Mouse (Mus musculus) CH12.LX (cell line): ENCODE results near the gene Kcnd3. TPM values are rescaled to one million over a fixed set of nuclear protein-coding genes. Genes with fewer than 3 reads are reported as not detected.
A peak's percentile ranks its signal among the peaks of the same experiment; 100 is the strongest.

Source experiments
- DNase-seq: peaks from one replicate; pipeline ENCODE4 v3.0.0-alpha.2; 2013; ENCODE audit errors: extremely low read depth
- H3K27ac ChIP-seq: 2 replicates; pipeline ENCODE4 v1.5.1; 2012; ENCODE audit warnings: low read depth, mild to moderate bottlenecking, control low read depth, moderate library complexity; ENCODE audit not compliant: insufficient read depth
- H3K27me3 ChIP-seq: replicated peaks from 2 replicates; pipeline ENCODE3; 2012; ENCODE audit warnings: inconsistent platforms
- H3K36me3 ChIP-seq, 2 experiments: replicated peaks in 1 of 2; 2 replicates each; pipeline versions ENCODE3 to v1.6.1; 2012; ENCODE audit warnings: inconsistent platforms in 1 of 2, low read length in 1 of 2, mild to moderate bottlenecking in 1 of 2, mixed read lengths in 1 of 2, moderate library complexity in 1 of 2; ENCODE audit not compliant: control insufficient read depth in 1 of 2, insufficient read depth in 1 of 2
- H3K4me1 ChIP-seq, 2 experiments: 2 replicates each; pipeline ENCODE4 v1.6.1; 2012; ENCODE audit warnings: inconsistent platforms in 1 of 2, moderate library complexity in 1 of 2; ENCODE audit not compliant: insufficient read depth in 2 of 2, control insufficient read depth in 1 of 2
- H3K4me2 ChIP-seq: 2 replicates; pipeline ENCODE4 v1.6.1; 2012; ENCODE audit warnings: low read depth, mild to moderate bottlenecking, control low read depth; ENCODE audit not compliant: poor library complexity, insufficient read depth, severe bottlenecking
- H3K4me3 ChIP-seq, 3 experiments: fragments of 150-350 bp in 1 of 3; sonication (generic) in 1 of 3; replicated peaks in 1 of 3; 2 replicates each; pipeline versions ENCODE3 to v1.5.1; 2011 to 2012; ENCODE audit warnings: low read depth in 2 of 3, low read length in 2 of 3, mild to moderate bottlenecking in 2 of 3, moderate library complexity in 2 of 3, control low read depth in 1 of 3, improper control_type of control experiment in 1 of 3, inconsistent platforms in 1 of 3, mixed read lengths in 1 of 3; ENCODE audit not compliant: poor library complexity in 1 of 3
- H3K79me2 ChIP-seq: replicated peaks from 2 replicates; pipeline ENCODE4 v1.6.1; 2012; ENCODE audit warnings: mild to moderate bottlenecking, moderate library complexity; ENCODE audit not compliant: control insufficient read depth, poor library complexity, insufficient read depth, severe bottlenecking; ENCODE audit errors: extremely low read depth
- H3K9ac ChIP-seq: 2 replicates; pipeline ENCODE4 v1.6.1; 2012; ENCODE audit warnings: low read depth, mild to moderate bottlenecking, control low read depth, moderate library complexity; ENCODE audit not compliant: insufficient read depth
- H3K9me3 ChIP-seq: replicated peaks from 2 replicates; pipeline ENCODE3; 2012; ENCODE audit warnings: low read length, inconsistent platforms, mixed read lengths
- CHD1 ChIP-seq: IDR thresholded peaks from 2 replicates; pipeline ENCODE4 v1.6.1; 2012; ENCODE audit warnings: low read depth, low read length, improper control_type of control experiment, inconsistent platforms
- CTCF ChIP-seq, 2 experiments: IDR thresholded peaks in 1 of 2; conservative IDR thresholded peaks in 1 of 2; 2 replicates each; pipeline ENCODE4 v1.5.1; 2011 to 2012; ENCODE audit warnings: low read depth in 2 of 2, low read length in 2 of 2, improper control_type of control experiment in 1 of 2, inconsistent platforms in 1 of 2, mild to moderate bottlenecking in 1 of 2, moderate library complexity in 1 of 2
- E2F4 ChIP-seq: IDR thresholded peaks from 2 replicates; pipeline ENCODE4 v1.6.1; 2011; ENCODE audit warnings: low read depth, low read length, improper control_type of control experiment; ENCODE audit not compliant: insufficient replicate concordance
- ELF1 ChIP-seq: IDR thresholded peaks from 2 replicates; pipeline ENCODE4 v1.6.1; 2014; ENCODE audit warnings: low read depth, mild to moderate bottlenecking, inconsistent platforms, low read length, improper control_type of control experiment
- EP300 ChIP-seq: IDR thresholded peaks from 2 replicates; pipeline ENCODE4 v1.6.1; 2011; ENCODE audit warnings: low read length, improper control_type of control experiment
- ETS1 ChIP-seq: conservative IDR thresholded peaks from 2 replicates; pipeline ENCODE4 v1.6.1; 2012; ENCODE audit warnings: low read depth, mild to moderate bottlenecking, inconsistent platforms, low read length, improper control_type of control experiment, moderate library complexity
- GABPA ChIP-seq: IDR thresholded peaks from 2 replicates; pipeline ENCODE4 v1.6.1; 2012; ENCODE audit warnings: low read depth, low read length, improper control_type of control experiment, inconsistent platforms; ENCODE audit not compliant: insufficient replicate concordance
- IRF4 ChIP-seq: IDR thresholded peaks from 2 replicates; pipeline ENCODE4 v1.6.1; 2014; ENCODE audit warnings: low read depth, mild to moderate bottlenecking, inconsistent platforms, low read length, improper control_type of control experiment
- MAFK ChIP-seq: IDR thresholded peaks from 2 replicates; pipeline ENCODE4 v1.6.1; 2011; ENCODE audit warnings: low read length, improper control_type of control experiment; ENCODE audit not compliant: insufficient replicate concordance
- MEF2A ChIP-seq: IDR thresholded peaks from 2 replicates; pipeline ENCODE4 v1.6.1; 2014; ENCODE audit warnings: low read depth, mild to moderate bottlenecking, inconsistent platforms, low read length, improper control_type of control experiment, borderline replicate concordance
- MYC ChIP-seq: IDR thresholded peaks from 2 replicates; pipeline ENCODE4 v1.6.1; 2011; ENCODE audit warnings: low read depth, mild to moderate bottlenecking, improper control_type of control experiment, low read length
- POLR2A ChIP-seq: IDR thresholded peaks from 2 replicates; pipeline ENCODE4 v1.6.1; 2011; ENCODE audit warnings: low read depth, mild to moderate bottlenecking, improper control_type of control experiment, low read length
- POLR2AphosphoS2 ChIP-seq: IDR thresholded peaks from 2 replicates; pipeline ENCODE4 v1.6.1; 2011; ENCODE audit warnings: low read depth, low read length, improper control_type of control experiment
- SMC3 ChIP-seq: IDR thresholded peaks from 2 replicates; pipeline ENCODE4 v1.6.1; 2011; ENCODE audit warnings: low read depth, low read length, improper control_type of control experiment
- ZC3H11A ChIP-seq: IDR thresholded peaks from 2 replicates; pipeline ENCODE4 v1.6.1; 2012; ENCODE audit warnings: low read depth, mild to moderate bottlenecking, inconsistent platforms, low read length, improper control_type of control experiment
- ZNF384 ChIP-seq: IDR thresholded peaks from 2 replicates; pipeline ENCODE4 v1.6.1; 2012; ENCODE audit warnings: low read depth, low read length, improper control_type of control experiment, inconsistent platforms
- dilution Hi-C: fragments of 300-500 bp; cut with MboI; formaldehyde crosslinking; loops from 2 replicates; pipeline ENCODE4 v1.14.3; 2020; ENCODE audit warnings: low sequenced_read_pairs; ENCODE audit not compliant: extremely low pct_unique_long_range_greater_than_20kb, extremely low pct_ligation_motif_present
- in situ Hi-C: fragments of 300-500 bp; cut with MboI; formaldehyde crosslinking; loops from 3 replicates; pipeline ENCODE4 v1.14.3; 2019; ENCODE audit warnings: low sequenced_read_pairs, low pct_ligation_motif_present, low pct_unique_long_range_greater_than_20kb, mixed read lengths
- polyA plus RNA-seq: library from polyadenylated mRNA; unstranded; fragments of >175 nt; gene quantifications from 2 replicates; pipeline ENCODE4 v1.2.1, GENCODE M21; 2012; ENCODE audit warnings: low read depth; ENCODE audit not compliant: insufficient read length
- total RNA-seq, 2 experiments: library from RNA; depleted of rRNA; stranded (reverse); fragments of 300-350 nt in 1 of 2; fragments of >200 nt in 1 of 2; gene quantifications; 2 replicates each; pipeline ENCODE4 v1.2.3; 2012 to 2014

Gene Kcnd3
- total and polyA plus RNA-seq, 3 experiments, result not detected

GRCm38 (mm10) chr3:105567472-105567871, 115.3 kb downstream of the Kcnd3 start:
- Histone ChIP-seq H3K4me3 (no peak overlapping the region), H3K9me3 (no peaks in the 10 kb centered on the region), H3K27me3 (peaks cover 97% of the 10 kb centered on the region), H3K9ac (no peak overlapping the region), H3K79me2 (no peaks in the 10 kb centered on the region), H3K27ac (no peak overlapping the region), H3K4me1 (no peaks in the 10 kb centered on the region), H3K4me2 (no peak overlapping the region), H3K36me3 (no peaks in the 10 kb centered on the region)
- dilution Hi-C loops (no loop called here), in situ Hi-C loops (no loop called here)
- no peak for DNase-seq
- no peak for TF ChIP-seq E2F4
- TF ChIP-seq POLR2A, result no peak
- no peak for TF ChIP-seq ELF1
- TF ChIP-seq SMC3, result no peak
- TF ChIP-seq, all 38 proteins: peak for 0

- Histone ChIP-seq H3K9me3 (no peaks in the 10 kb centered on the region), H3K36me3 (no peaks in the 10 kb centered on the region), H3K79me2 (no peaks in the 10 kb centered on the region), H3K27ac (no peak overlapping the region), H3K4me2 (no peak overlapping the region), H3K4me1 (no peaks in the 10 kb centered on the region)
- in situ Hi-C loops, result no loop called here
- TF ChIP-seq GABPA, result no peak
- no peak for TF ChIP-seq ZC3H11A
- TF ChIP-seq MEF2A, result no peak
- TF ChIP-seq ELF1, result no peak
- no peak for TF ChIP-seq CHD1
- no peak for TF ChIP-seq POLR2AphosphoS2
- TF ChIP-seq EP300, result no peak
- TF ChIP-seq ETS1, result no peak
- no peak for TF ChIP-seq SMC3
- TF ChIP-seq IRF4, result no peak
- no peak for TF ChIP-seq ZNF384
- TF ChIP-seq MYC, result no peak
- TF ChIP-seq, all 38 proteins: peak for 0
- Histone ChIP-seq H3K27me3 (peaks cover 99% of the 10 kb centered on the region), H3K4me3 (no peak overlapping the region), H3K9ac (no peak overlapping the region)
- dilution Hi-C loops, result no loop called here
- no peak for DNase-seq
Observed at GRCm38 (mm10) chr3:105568403-105568802, 116.3 kb downstream of the Kcnd3 start.

DNA sequence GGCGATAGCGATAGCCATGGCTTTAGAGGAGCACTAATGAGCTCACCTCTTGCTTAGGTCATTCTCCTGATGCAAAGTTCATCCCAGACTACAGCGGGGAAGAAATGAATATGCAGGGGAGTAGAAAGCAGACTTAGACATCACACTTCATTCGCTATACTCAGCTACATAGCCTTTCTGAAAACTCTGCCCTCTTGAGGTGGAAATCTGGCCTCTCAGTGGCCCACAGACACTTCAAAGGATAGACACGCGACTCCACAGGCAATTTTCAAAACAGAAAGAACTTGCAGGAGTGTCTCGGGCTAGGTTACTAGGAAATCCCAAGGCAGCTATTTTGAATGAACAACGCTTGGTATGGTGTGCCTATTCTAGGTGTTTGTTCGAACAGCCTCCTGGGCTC, 116.7 kb downstream of the Kcnd3 start:
- no peaks in the 10 kb centered on the region for H3K79me2 ChIP-seq
- peaks cover 99% of the 10 kb centered on the region for H3K27me3 ChIP-seq
- in situ Hi-C loops, result no loop called here
- dilution Hi-C loops, result no loop called here
- H3K9me3 ChIP-seq, result no peaks in the 10 kb centered on the region
- H3K9ac ChIP-seq, result no peak overlapping the region
- TF ChIP-seq CTCF (conservative IDR thresholded peaks at IDR 0.05 in 1 of 2, IDR thresholded peaks at IDR 0.05 in 1 of 2; ENCODE audit: low read depth in 2 of 2, low read length in 2 of 2), result 0 out of 4 replicates have a peak, but pooled peaks of 1 of the 2 experiments have one; percentile 8
- no peak for TF ChIP-seq MAFK
- no peak for DNase-seq
- no peaks in the 10 kb centered on the region for H3K36me3 ChIP-seq
- H3K4me2 ChIP-seq, result no peak overlapping the region
- no peak overlapping the region for H3K27ac ChIP-seq
- H3K4me1 ChIP-seq, result no peaks in the 10 kb centered on the region
- no peak overlapping the region for H3K4me3 ChIP-seq
